Mouse (Mus musculus) liver, postnatal 0 days (tissue): ENCODE measurements at regions not wholly inside any gene's neighbourhood (a gene's known extent, or its start where the extent isn't known, plus 50 kb on each side); places are given as distances from the start of the nearest gene placed in this dataset.

Experiments used
- CTCF ChIP-seq: sonication (generic); IDR thresholded peaks from 2 replicates; pipeline ENCODE4 v1.5.1; 2016; ENCODE audit warnings: antibody characterized with exemption, low read depth
- EP300 ChIP-seq: IDR thresholded peaks from 2 replicates; pipeline ENCODE4 v1.6.1; 2016; ENCODE audit warnings: antibody characterized with exemption, low read depth, mild to moderate bottlenecking

DNA sequence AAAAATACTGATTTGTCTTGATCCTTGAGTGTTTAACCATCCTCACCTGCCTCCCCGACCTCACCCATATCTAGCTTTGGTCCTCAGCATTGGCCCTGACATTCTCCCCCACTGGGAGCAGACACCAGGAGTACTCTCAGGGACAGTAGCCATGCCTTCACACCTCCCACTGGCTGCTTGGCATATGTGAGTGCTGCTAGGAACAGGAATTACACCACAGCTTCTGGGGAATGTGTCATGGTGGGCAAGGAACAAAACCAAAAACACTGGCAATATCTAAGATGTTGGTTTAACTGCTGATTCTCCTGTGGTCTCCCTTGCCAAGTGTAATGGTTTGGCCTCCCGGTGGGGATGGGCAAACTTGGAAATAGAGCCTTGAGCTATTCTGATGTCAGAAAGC, 248.6 kb downstream of the Tle3 start:
- no peak for TF ChIP-seq CTCF
- TF ChIP-seq EP300 = no peak
